Mouse (Mus musculus) C2C12 (cell line): ENCODE measurements at regions not wholly inside any gene's neighbourhood (a gene's known extent, or its start where the extent isn't known, plus 50 kb on each side); places are given as distances from the start of the nearest gene placed in this dataset.

Experiments
- CTCF ChIP-seq: IDR thresholded peaks from one replicate; pipeline ENCODE4 v1.5.1; 2011; ENCODE audit not compliant: control insufficient read depth, insufficient read depth, insufficient read length
- FOSL1 ChIP-seq: IDR thresholded peaks from one replicate; pipeline ENCODE4 v1.8.0; 2011; ENCODE audit warnings: mild to moderate bottlenecking, low read length; ENCODE audit not compliant: poor library complexity, insufficient read depth, severe bottlenecking
- MYOD1 ChIP-seq: IDR thresholded peaks from one replicate; pipeline ENCODE4 v1.6.1; 2011; ENCODE audit warnings: low read depth; ENCODE audit not compliant: control insufficient read depth, insufficient read length
- USF1 ChIP-seq: IDR thresholded peaks from one replicate; pipeline ENCODE4 v1.6.1; 2011; ENCODE audit warnings: low read depth, mild to moderate bottlenecking, control low read depth, moderate library complexity

DNA sequence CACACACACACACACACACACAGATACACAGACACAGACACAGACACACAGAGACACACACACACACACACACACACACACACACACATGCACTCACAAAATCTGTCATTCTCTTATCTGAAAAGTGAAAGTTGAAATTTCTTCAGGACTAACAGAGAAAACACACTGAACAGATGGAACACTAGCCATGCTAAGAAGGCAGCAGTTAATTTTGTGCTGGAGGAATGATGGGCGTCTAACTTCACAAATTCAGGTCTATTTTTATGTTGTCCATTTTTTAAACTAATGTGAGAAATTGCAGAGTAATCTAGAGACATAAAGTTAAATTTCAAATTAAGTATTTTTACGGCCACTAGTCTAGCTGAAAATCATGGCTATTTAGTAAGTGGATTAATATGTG is 432.1 kb upstream of the Nr2f1 start:
- TF ChIP-seq MYOD1: no peak
- TF ChIP-seq CTCF: no peak
- TF ChIP-seq FOSL1: no peak
- TF ChIP-seq USF1: no peak
